Mouse (Mus musculus): ENCODE results near the gene Tctex1d2.
"Not testable (repeated sequence)": the region's sequence is repeated elsewhere in the genome, so short reads cannot be mapped to it uniquely, and the experiment has no call there.

Gene Tctex1d2

GRCm38 (mm10) chr16:32431926-32432325, 12.4 kb downstream of the Tctex1d2 start:
- peak; percentile 88 for DNase-seq

- no peak for DNase-seq
Measured at GRCm38 (mm10) chr16:32433138-32433537, 13.6 kb downstream of the Tctex1d2 start.

GRCm38 (mm10) chr16:32434066-32434465, 14.6 kb downstream of the Tctex1d2 start:
- peak; percentile 98 for DNase-seq

GRCm38 (mm10) chr16:32434691-32435090, 15.2 kb downstream of the Tctex1d2 start:
- no peak for DNase-seq

GRCm38 (mm10) chr16:32436657-32437056, 17.2 kb downstream of the Tctex1d2 start:
- DNase-seq = no peak

GRCm38 (mm10) chr16:32437266-32437665, 17.8 kb downstream of the Tctex1d2 start:
- no peak for DNase-seq

GRCm38 (mm10) chr16:32441432-32441831, 21.9 kb downstream of the Tctex1d2 start:
- DNase-seq = no peak

- not testable (repeated sequence) for DNase-seq
Measured at GRCm38 (mm10) chr16:32444615-32445014, 25.1 kb downstream of the Tctex1d2 start.

GRCm38 (mm10) chr16:32445558-32445957, 26.1 kb downstream of the Tctex1d2 start:
- no peak for DNase-seq

- no peak for DNase-seq
Measured at GRCm38 (mm10) chr16:32446563-32447138, 27.1 kb downstream of the Tctex1d2 start.

GRCm38 (mm10) chr16:32449665-32450064, 30.2 kb downstream of the Tctex1d2 start:
- peak; percentile 14 for DNase-seq

- peak; percentile 4 for DNase-seq
Measured at GRCm38 (mm10) chr16:32450133-32450532, 30.6 kb downstream of the Tctex1d2 start.

GRCm38 (mm10) chr16:32453102-32453501, 33.6 kb downstream of the Tctex1d2 start:
- DNase-seq = peak; percentile 65

- no peak for DNase-seq
Measured at GRCm38 (mm10) chr16:32454646-32455045, 35.1 kb downstream of the Tctex1d2 start.

- no peak for DNase-seq
Measured at GRCm38 (mm10) chr16:32456086-32456485, 36.6 kb downstream of the Tctex1d2 start.

GRCm38 (mm10) chr16:32456761-32457160, 37.3 kb downstream of the Tctex1d2 start:
- no peak for DNase-seq

- DNase-seq = peak; percentile 95
Measured at GRCm38 (mm10) chr16:32457589-32458386, 38.3 kb downstream of the Tctex1d2 start.

- DNase-seq = no peak
Measured at GRCm38 (mm10) chr16:32460518-32460917, 41.0 kb downstream of the Tctex1d2 start.

- DNase-seq = no peak
Measured at GRCm38 (mm10) chr16:32461713-32462112, 42.2 kb downstream of the Tctex1d2 start.

GRCm38 (mm10) chr16:32462950-32463349, 43.4 kb downstream of the Tctex1d2 start:
- no peak for DNase-seq

- no peak for DNase-seq
Measured at GRCm38 (mm10) chr16:32463426-32463825, 43.9 kb downstream of the Tctex1d2 start.

- DNase-seq = no peak
Measured at GRCm38 (mm10) chr16:32464908-32465307, 45.4 kb downstream of the Tctex1d2 start.

GRCm38 (mm10) chr16:32468488-32468887, 49.0 kb downstream of the Tctex1d2 start:
- DNase-seq = peak; percentile 30

- DNase-seq = peak; percentile 56
Measured at GRCm38 (mm10) chr16:32469404-32470105, 50.1 kb downstream of the Tctex1d2 start.
